Mouse (Mus musculus) midbrain, postnatal 0 days (tissue): ENCODE results near the gene Kcnq1. TPM values are rescaled to one million over a fixed set of nuclear protein-coding genes. Genes with fewer than 3 reads are reported as not detected.

Experiments
- ATAC-seq: fragments of 200-750 bp; cut with Nextera tagmentation; 2 replicates; pipeline ENCODE4 v1.8.0; 2017; ENCODE audit warnings: moderate number of reproducible peaks, mild to moderate bottlenecking, moderate TSS enrichment, moderate library complexity; ENCODE audit not compliant: low FRiP score
- DNase-seq: peaks from one replicate; pipeline ENCODE4 v3.0.0-alpha.2; 2015; ENCODE audit warnings: low spot score
- H3K27ac ChIP-seq: fragments of 300-500 bp; sonication (generic); 2 replicates; pipeline ENCODE4 v1.5.1; 2014; ENCODE audit warnings: low read depth, mild to moderate bottlenecking, low read length, mixed read lengths
- H3K27me3 ChIP-seq: fragments of 300-500 bp; sonication (generic); 2 replicates; pipeline ENCODE4 v1.6.1; 2014; ENCODE audit warnings: low read length, control low read depth, mixed read lengths; ENCODE audit not compliant: insufficient read depth
- H3K36me3 ChIP-seq: fragments of 300-500 bp; sonication (generic); 2 replicates; pipeline ENCODE4 v1.6.1; 2014; ENCODE audit warnings: low read length, control low read depth, mixed read lengths; ENCODE audit not compliant: insufficient read depth
- H3K4me1 ChIP-seq: fragments of 300-500 bp; sonication (generic); 2 replicates; pipeline ENCODE4 v1.6.1; 2014; ENCODE audit warnings: mild to moderate bottlenecking, control low read depth, antibody characterized with exemption, low read length, mixed read lengths; ENCODE audit not compliant: insufficient read depth
- H3K4me2 ChIP-seq: fragments of 300-500 bp; sonication (generic); 2 replicates; pipeline ENCODE4 v1.6.1; 2014; ENCODE audit warnings: low read depth, mild to moderate bottlenecking, low read length, mixed read lengths; ENCODE audit not compliant: poor library complexity, severe bottlenecking
- H3K4me3 ChIP-seq: fragments of 300-500 bp; sonication (generic); 2 replicates; pipeline ENCODE4 v1.5.1; 2014; ENCODE audit warnings: low read depth, mild to moderate bottlenecking, low read length, moderate library complexity
- H3K9ac ChIP-seq: fragments of 300-500 bp; sonication (generic); replicated peaks from 2 replicates; pipeline ENCODE4 v1.6.1; 2014; ENCODE audit warnings: mild to moderate bottlenecking, low read length, moderate library complexity, mixed read lengths; ENCODE audit not compliant: poor library complexity, severe bottlenecking
- H3K9me3 ChIP-seq: fragments of 300-500 bp; sonication (generic); 2 replicates; pipeline ENCODE4 v1.6.1; 2016; ENCODE audit warnings: low read length, control low read depth
- CTCF ChIP-seq: IDR thresholded peaks from 2 replicates; pipeline ENCODE4 v1.5.1; 2016; ENCODE audit warnings: antibody characterized with exemption, mild to moderate bottlenecking
- WGBS: fragments of 180-500 bp; shearing (Covaris S2); extraction: QIAGEN DNeasy Blood & Tissue Kit; methylation state at CpG from one replicate; pipeline ENCODE4 v1.1.7; 2014; 5-methylcytosine and 5-hydroxymethylcytosine counted together
- polyA plus RNA-seq: library from polyadenylated mRNA; unstranded; fragments of >200 nt; fragmentation: Nextera tagmentation; extraction: Ambion mirVana; gene quantifications from 2 replicates; pipeline ENCODE4 v1.2.1, GENCODE M21; 2015
- total RNA-seq: library from RNA; depleted of rRNA; stranded (reverse); fragments of >200 nt; gene quantifications from 2 replicates; pipeline ENCODE4 v1.2.3, GENCODE M21; 2014

Kcnq1 gene
- total and polyA plus RNA-seq, 2 experiments from 2014 or later: 0.44 to 1.2 TPM

GRCm38 (mm10) chr7:143181311-143181710 is 75.1 kb downstream of the Kcnq1 start:
- no peaks in the 10 kb centered on the region for H3K4me1 ChIP-seq
- H3K4me3 ChIP-seq: no peak overlapping the region
- H3K9ac ChIP-seq: no peak overlapping the region
- H3K27ac ChIP-seq: no peak overlapping the region
- TF ChIP-seq CTCF: no peak
- no peak overlapping the region for H3K4me2 ChIP-seq
- no peaks in the 10 kb centered on the region for H3K36me3 ChIP-seq
- no peaks in the 10 kb centered on the region for H3K27me3 ChIP-seq
- ATAC-seq (no peak), DNase-seq (no peak)
- WGBS: 94% methylated on average over 4 of the region's 4 CpGs
- H3K9me3 ChIP-seq: no peaks in the 10 kb centered on the region

- no peak overlapping the region for H3K27ac ChIP-seq
- H3K36me3 ChIP-seq: no peaks in the 10 kb centered on the region
- DNase-seq (no peak), ATAC-seq (no peak)
- no peak for TF ChIP-seq CTCF
- no peaks in the 10 kb centered on the region for H3K4me1 ChIP-seq
- no peak overlapping the region for H3K4me3 ChIP-seq
- no peak overlapping the region for H3K4me2 ChIP-seq
- no peaks in the 10 kb centered on the region for H3K27me3 ChIP-seq
- no peaks in the 10 kb centered on the region for H3K9me3 ChIP-seq
- WGBS: 82% methylated on average over 6 of the region's 6 CpGs
- H3K9ac ChIP-seq: no peak overlapping the region
These were observed 79.3 kb downstream of the Kcnq1 start for GRCm38 (mm10) chr7:143185506-143185905.

- 76% methylated on average over 10 of the region's 10 CpGs for WGBS
- no peak for ATAC-seq
- Histone ChIP-seq H3K9ac (no peak overlapping the region), H3K4me1 (no peaks in the 10 kb centered on the region), H3K27me3 (no peaks in the 10 kb centered on the region), H3K4me3 (no peak overlapping the region), H3K36me3 (no peaks in the 10 kb centered on the region), H3K4me2 (no peak overlapping the region), H3K9me3 (no peaks in the 10 kb centered on the region), H3K27ac (no peak overlapping the region)
- DNase-seq: peak; percentile 1
- TF ChIP-seq CTCF: no peak
These were observed 80.2 kb downstream of the Kcnq1 start for GRCm38 (mm10) chr7:143186378-143186777.

GRCm38 (mm10) chr7:143187181-143187580 is 81.0 kb downstream of the Kcnq1 start:
- no peaks in the 10 kb centered on the region for H3K4me1 ChIP-seq
- H3K27ac ChIP-seq: no peak overlapping the region
- H3K27me3 ChIP-seq: no peaks in the 10 kb centered on the region
- ATAC-seq (no peak), DNase-seq (no peak)
- H3K36me3 ChIP-seq: no peaks in the 10 kb centered on the region
- no peak overlapping the region for H3K4me2 ChIP-seq
- no peak for TF ChIP-seq CTCF
- WGBS: 91% methylated on average over 3 of the region's 3 CpGs
- H3K9ac ChIP-seq: no peak overlapping the region
- no peaks in the 10 kb centered on the region for H3K9me3 ChIP-seq
- H3K4me3 ChIP-seq: no peak overlapping the region

- Histone ChIP-seq H3K9me3 (no peaks in the 10 kb centered on the region), H3K4me3 (no peak overlapping the region), H3K27ac (no peak overlapping the region), H3K4me2 (no peak overlapping the region), H3K36me3 (no peaks in the 10 kb centered on the region), H3K4me1 (no peaks in the 10 kb centered on the region), H3K27me3 (no peaks in the 10 kb centered on the region), H3K9ac (no peak overlapping the region)
- no peak for TF ChIP-seq CTCF
- DNase-seq (no peak), ATAC-seq (no peak)
- 83% methylated on average over 2 of the region's 2 CpGs for WGBS
These were observed 82.4 kb downstream of the Kcnq1 start for GRCm38 (mm10) chr7:143188589-143188988.

- H3K4me2 ChIP-seq: no peak overlapping the region
- H3K9me3 ChIP-seq: no peaks in the 10 kb centered on the region
- H3K4me1 ChIP-seq: no peaks in the 10 kb centered on the region
- TF ChIP-seq CTCF: no peak
- H3K27me3 ChIP-seq: no peaks in the 10 kb centered on the region
- DNase-seq (no peak), ATAC-seq (no peak)
- H3K36me3 ChIP-seq: no peaks in the 10 kb centered on the region
- no peak overlapping the region for H3K4me3 ChIP-seq
- H3K9ac ChIP-seq: no peak overlapping the region
- WGBS: 94% methylated on average over 3 of the region's 3 CpGs
- H3K27ac ChIP-seq: no peak overlapping the region
These were observed 84.0 kb downstream of the Kcnq1 start for GRCm38 (mm10) chr7:143189965-143190722.
